Mouse (Mus musculus) adrenal gland, postnatal 4 days (tissue): ENCODE results near the gene Jak2. TPM values are rescaled to one million over a fixed set of nuclear protein-coding genes. Genes with fewer than 3 reads are reported as not detected.
A peak's percentile ranks its signal among the peaks of the same experiment; 100 is the strongest.

ENCODE experiments used
- DNase-seq, 2 experiments: peaks; one replicate each; pipeline ENCODE4 v3.0.0; 2021 to 2022; ENCODE audit warnings: low spot score in 2 of 2, mixed read lengths in 2 of 2
- total RNA-seq, 2 experiments: library from RNA; stranded (reverse); gene quantifications; 2 replicates each; pipeline ENCODE4 v1.2.3; 2021

Jak2 gene
- total RNA-seq, 2 experiments from 2014 or later, result 25.6 to 25.9 TPM

DNA sequence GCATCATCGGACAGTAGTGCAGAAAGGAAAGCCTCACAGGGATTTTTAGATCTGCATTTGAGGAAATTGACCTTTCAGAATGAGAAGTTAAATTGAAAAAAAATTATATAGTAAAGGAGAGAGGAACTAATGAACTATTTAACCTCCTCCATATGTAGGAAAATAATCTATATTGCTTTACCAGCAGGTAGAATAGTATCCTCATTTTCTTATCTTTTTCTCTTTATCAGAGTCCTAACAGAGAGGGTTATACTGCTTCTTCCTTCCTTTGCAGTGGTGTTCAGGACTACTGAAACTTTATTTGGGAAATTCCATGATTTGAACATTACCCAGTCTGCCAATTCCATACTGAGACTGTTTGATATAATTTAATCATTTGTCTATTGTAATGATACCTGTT lies 45.7 kb downstream of the Jak2 start:
- no peak for DNase-seq

DNA sequence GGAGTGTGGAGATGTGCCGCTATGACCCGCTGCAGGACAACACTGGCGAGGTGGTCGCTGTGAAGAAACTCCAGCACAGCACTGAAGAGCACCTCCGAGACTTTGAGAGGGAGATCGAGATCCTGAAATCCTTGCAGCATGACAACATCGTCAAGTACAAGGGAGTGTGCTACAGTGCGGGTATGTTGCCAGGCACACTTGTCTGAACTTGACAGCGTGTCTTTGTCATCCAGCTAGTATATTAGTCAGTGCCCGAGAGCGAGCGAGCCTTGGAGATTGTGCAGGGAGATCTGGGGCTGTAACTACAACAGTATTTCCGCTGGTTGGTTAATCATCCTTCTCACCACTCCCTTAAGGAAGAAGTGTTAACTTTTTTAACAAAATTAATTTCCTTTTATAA lies 49.3 kb downstream of the Jak2 start:
- no peak for DNase-seq

DNA sequence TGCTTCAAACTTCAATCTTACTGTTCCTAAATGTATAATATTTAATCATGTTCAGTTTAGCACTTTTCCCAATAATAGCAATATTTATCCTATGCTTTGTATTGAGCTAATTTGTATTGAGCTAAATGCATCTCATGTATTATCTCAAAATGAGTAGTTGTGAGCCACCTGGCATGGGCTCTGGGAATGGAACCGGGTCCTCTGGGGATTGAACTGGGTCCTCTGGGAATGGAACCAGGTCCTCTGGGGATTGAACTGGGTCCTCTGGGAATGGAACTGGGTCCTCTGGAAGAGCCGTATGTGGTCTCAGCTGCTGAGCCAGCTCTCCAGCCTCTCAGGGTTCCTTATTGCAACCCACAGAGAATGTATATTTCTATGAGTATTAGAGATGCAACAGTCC lies 50.5 kb downstream of the Jak2 start:
- no peak for DNase-seq

DNA sequence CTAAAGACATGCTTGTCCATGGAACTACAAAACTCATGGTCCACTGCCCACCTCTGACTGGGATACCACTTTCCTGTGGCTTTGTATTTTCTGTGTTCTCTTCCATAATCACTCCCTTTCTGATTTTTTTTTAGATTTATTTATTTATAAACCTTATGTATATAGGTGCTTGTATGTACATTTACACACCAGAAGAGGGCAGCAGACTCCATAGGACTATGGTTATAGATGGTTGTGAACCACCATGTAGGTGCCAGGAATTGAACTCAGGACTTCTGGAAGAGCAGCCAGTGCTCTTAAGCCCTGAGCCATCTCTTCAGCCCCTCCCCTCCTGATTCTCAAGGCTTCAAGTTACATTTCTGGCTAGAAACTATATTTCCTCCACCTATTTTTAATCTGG lies 57.2 kb downstream of the Jak2 start:
- no peak for DNase-seq

DNA sequence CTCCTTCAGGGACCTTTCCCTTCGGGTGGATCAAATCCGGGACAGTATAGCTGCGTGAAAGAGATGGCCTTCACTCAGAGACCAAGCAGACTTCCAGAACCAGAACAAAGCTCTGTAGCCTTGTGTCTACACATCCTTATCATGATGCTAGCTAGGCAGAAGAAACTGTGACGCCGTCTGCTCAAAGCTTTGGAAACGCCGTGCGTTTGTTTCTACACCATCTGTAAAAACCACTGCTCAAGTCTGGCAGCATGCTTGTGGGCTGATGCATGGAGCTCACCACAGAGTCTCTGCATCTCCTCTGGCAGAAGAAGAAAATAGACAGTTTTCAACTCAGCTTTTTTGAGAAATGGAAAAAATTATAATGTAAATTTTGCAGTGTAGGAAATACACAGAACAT lies 60.2 kb downstream of the Jak2 start:
- no peak for DNase-seq

DNA sequence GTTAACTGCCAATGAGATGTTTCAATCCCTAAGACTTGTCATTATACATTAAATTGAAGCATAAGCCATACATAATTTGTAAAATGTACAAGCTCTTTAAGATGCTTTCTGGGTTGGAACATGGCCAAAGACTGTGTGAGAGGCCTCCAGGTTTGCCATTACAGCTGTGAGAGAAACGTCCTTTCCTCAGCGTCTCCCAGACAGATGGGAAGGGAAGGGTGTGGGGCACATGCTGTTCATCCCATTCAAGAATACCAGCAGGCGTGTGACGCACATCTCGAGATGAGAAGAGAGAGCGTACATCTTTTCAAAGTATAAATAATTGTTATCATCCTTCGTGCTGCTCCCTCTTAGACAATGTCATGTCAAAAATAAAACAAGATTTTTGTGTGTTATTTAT lies 61.0 kb downstream of the Jak2 start:
- no peak for DNase-seq

DNA sequence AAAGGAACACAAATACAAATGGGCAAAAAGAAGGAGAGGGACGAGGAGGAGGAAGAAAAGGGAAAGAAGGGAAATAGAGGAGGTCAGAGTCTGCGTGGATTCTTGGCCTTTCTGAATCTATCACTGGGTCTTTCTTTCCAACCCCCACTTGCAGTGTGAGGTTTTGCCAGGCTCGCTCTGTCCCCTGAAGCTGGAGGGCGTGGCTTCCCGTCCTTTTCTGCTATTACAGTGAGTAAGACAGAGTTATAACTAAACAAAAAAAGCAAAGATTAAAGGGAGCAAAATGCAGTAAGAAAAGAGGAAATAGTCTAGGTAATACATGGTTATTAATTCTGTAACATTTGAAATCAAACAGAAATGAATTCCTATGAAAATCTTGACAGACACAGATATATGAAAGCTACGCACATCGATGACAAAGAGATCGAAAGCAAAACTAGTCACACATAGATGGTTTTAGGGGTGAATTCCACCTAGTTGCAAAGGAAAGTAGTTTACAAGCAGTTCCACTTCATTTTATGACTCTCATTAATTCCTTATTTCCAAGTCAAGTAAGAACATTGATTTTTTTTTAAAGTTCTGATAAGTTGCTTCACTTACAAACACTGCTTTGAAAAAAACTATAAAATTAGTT lies 71.9 kb downstream of the Jak2 start:
- DNase-seq, result no peak

DNA sequence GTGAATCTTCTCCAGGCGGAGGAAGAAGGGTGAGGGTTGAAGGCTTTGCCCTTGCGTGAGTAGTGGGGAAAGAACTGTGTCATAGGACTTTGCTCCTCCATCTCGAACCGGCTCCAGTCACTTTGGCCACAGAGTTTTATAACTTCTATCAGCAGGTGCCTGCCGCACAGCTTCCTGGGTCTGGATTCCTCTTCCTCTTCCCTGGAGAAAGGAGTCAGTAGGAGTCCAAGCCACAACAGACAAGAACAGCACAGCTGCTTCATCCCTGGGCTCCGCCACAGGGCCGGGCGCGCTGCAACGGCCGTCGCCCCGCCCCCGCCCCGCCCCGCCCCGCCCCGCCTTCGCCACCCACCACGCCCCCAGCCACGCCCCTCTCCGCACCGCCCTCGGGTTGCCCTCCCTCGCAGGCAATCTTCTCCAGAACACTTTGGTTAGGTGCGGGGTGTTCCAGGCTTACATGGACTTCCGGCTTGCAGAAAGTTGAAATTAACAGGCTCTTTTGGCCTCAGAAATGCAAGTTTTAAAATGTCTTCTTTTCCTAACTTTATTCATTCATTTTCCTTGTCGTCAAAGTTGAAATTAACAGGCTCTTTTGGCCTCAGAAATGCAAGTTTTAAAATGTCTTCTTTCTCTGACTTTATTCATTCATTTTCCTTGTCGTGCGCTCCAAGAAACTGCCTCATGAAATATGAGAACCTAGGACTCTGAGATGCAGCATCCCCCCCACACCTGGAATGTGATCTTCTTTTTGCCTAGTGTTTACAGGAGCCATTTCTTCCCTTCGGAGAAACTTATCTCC lies 73.6 kb downstream of the Jak2 start, which contains the start of gene Insl6:
Gene Insl6, minus strand, starts transcription at position 304 of the 799 bp plus-strand sequence.
- DNase-seq, result peak; percentile 34 to 46

DNA sequence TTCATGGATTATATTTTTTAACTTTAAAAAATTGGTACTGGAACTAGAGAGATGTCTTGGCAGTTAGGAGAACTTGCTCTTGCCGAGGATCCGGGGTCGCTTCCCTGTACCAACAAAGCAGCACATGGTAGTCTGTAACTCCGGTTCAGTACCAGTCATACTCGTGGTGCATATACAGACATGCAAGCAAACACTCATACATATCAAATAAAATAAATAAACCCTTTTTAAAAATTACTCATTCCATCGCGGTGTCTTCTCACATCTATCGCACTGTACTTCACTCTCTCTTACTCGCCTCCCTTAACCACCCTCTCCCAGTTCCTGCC lies 74.2 kb downstream of the Jak2 start:
- DNase-seq, result no peak

DNA sequence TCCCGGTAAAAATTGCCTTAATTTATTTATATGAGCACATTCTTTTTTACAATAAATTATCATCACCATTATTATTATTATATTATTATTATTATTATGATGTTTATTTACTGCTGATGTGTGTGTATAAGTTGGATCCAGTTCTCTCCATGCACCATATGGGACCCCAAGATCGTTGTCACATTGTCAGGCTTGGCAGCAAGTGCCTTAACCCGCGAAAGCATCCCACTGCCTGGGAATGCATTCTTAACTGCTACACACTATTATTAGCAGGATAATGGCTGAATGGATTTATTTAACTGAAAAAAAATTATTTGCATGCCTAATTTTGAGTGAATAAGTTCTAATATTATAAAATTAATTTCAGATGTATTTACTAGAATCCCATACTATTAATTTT lies 74.8 kb downstream of the Jak2 start:
- DNase-seq, result no peak

DNA sequence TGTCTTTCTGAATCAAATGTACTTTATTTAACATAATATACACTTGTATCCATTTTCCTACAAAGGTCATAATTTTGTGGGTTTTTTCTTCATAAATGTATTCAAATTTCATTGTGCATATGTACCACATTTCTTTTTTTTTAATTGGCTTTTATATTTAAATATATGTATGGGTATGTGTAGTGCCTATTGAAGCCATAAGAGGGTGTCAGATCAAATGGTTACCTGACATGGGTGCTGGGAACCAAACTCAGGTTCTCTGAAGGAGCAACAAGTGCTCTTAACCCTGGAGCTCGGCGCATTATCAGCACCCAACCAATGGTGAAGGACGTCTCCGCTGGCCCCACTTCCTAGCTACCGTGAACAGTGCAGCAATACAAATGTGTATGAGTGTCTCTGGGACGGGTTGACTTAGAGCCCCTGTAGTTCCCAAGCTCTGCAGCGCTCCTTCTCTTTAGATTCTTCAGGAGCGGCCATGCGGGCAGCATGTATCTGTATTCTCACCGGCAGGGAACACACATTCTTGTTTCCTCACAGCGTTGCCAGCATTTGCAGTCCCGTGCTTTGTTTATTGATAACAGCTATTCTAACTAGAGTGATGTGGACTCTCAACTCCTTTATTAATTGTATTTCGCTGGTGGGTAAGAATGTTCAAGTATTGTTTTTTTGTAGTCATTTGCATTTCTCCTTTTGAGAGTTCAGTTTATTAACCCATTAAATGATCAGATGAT lies 75.4 kb downstream of the Jak2 start:
- no peak for DNase-seq

DNA sequence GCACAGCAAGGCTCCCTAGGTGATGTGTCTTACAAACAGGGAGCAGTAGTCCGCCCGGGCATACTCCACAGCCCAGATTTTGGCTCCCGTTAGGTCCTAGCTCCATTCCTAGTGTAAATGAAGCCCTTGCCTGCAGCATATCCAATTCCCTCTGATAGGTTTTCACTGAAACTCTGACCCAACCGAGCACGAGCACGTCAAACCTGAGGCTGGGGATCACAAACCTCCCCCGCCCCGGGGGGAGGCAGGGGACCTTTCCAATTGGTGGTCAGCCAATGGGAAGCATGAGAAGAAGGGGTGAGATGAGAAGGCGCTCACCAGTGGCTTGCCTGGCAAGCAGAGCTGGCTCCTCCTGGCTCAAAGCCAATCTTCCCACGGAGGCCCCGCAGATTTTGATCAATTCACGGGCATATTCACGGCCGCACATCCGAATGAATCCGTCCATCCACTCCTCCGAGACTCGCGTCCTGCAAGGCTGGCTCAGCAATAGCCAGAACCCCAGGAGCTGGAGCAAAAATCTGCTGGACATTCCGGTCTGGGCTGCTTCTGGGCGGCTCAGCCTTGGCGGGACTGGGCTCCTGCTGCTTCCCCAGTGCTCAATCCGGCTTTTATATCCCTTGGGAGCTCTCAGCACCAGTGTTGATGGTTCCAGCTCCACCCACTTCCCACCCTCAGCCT lies 82.6 kb downstream of the Jak2 start, which contains the start of gene Rln1:
Gene Rln1, minus strand, starts transcription at position 603 of the 678 bp plus-strand sequence.
- no peak for DNase-seq

DNA sequence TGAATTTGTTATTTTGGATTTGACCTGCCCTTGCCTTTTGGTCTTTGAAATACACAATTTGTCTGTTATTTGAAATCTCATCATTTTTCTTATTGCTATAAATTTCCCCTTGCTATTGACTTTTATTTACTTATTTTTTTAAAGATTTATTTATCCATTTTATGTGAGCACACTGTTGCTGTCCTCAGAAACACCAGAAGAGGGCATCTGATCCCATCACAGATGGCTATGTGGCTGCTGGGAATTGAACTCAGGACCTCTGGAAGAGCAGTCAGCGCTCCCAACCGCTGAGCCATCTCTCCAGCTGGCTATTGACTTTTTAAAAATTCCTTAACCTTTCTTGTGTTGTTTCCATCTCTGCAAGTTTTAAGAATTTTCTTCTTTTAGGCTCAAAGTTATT lies 85.0 kb downstream of the Jak2 start:
- DNase-seq, result no peak

DNA sequence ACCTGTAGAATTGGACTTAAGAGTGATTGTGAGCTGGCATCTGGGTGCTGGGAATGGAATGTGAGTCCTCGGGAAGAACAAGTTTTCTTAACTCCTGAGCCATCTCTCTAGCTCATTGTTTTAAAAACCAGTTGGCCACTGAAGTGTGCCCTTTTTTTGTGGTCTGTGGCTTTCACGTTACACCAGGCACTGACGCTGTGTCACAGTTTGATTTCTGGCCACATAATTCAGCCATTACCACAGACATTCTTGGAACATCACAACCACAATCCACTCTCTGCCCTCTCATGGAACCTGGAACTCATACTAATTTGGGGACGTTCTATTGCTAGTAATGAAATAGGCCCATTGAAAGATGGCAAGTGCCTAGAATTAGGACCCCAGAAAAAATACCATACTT lies 89.4 kb downstream of the Jak2 start:
- no peak for DNase-seq

DNA sequence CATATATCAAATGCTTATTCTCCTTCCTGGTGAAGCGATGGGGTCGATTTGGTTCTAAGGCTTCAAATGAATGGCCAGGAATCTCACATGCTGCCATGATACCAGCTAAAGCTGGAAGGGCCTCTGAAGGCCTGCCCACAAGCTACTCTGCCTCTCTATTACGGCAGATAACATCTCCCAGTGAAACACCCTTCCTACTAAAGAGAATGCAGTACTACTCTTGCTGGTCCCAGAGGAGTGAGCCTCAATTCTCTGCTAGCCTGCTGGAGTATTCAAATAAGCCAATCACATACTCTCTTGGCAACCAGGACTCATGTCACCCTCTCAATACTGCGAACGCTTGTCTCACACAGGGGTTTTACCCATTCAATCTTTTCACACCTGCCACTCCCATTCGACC lies 90.7 kb downstream of the Jak2 start:
- no peak for DNase-seq

DNA sequence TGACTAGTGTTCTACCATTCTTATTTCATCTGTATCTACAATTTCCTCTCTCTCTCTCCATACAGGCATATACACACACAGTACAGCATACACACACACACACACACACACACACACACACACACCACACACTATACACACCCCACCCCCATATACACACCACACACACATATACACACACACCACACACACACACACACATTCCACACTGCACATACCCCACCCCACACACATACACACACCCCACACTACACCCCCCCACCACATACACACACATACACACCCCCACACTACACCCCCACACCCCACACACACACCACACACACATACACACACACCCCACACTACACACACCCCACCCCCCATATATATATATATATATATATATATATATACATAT lies 93.2 kb downstream of the Jak2 start:
- DNase-seq, result no peak

DNA sequence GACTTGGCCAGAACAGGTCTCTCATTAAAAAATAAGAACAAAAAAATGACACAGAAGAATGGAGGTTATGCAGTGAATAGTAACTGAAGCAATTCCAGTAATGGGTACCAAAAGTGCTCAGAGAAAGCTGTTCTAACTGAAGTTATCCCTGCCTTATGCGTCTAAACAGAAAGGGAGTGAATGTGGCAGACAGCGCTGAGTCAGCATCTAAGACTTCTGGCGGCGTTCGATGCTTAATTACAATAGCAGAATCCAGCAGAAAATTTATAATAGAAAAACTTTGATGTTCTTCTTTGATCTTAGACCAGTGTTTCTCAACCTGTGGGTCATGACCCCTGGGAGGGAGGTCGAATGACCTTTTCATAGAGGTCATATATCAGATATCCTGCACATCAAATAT lies 94.0 kb downstream of the Jak2 start:
- DNase-seq, result no peak

DNA sequence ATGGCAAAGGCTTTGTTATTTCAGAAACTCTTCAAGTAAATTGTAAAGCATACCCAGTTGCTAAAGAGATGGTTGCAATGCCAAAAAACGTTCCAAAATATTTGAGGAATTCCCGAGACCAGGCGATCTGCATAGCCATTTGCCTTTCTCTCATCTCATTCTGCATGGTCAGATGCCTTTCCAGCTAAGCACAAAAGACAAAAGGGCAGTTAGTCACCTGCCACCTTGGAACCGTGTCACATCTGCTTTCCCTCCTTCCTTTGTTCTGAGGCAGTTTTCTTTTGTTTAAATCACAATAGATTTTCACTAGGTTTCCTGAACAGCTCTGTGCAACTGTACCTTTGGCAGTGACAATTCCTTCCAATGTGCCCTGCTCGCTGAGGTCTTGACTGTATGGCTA lies 99.4 kb downstream of the Jak2 start:
- DNase-seq, result no peak

DNA sequence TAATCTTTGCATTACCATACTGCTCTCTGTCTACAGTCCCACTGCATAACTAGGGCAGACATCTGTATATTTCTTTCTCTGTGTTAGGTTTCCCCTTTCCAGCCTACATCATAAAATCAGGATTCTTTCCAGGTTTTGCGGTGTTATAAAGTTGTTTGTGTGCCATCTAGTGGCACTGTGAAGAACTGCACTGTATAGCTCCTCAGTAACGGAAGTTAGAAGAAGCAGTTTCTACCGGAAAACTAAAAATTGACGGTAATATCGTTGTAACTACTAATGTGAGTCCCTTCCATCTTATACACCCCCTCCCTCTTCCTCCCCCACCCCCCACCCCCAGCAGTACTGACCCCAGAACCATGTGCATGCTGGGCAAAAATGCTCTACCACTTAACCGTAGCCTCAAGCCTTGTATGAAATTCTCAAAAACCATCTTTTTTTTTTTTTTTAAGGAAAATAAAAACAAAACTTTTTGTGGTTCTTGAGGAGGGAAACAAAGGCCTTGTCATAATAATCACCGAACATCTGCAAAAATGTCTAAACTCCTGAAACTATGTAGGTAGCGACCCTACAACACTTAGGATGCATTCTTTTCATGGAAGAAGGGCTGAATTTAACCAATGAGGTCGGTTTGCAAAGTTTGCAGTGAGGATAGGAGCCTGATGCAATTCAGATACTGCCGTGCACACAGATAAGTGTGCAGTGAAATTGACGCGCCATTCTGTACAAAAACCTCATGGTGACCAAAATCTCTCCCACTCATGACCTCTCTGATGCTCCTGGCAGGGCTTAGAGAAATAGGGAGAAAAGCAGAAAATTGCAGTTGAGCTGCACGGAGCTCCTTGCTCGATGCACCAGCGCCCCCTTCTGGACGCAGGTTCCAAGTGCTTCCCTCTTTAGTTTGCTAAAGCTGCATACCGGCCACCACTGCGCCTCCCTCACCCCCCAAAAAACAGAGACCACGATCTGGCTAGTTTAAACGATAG lies 103.6 kb downstream of the Jak2 start:
- DNase-seq, result peak; percentile 70

DNA sequence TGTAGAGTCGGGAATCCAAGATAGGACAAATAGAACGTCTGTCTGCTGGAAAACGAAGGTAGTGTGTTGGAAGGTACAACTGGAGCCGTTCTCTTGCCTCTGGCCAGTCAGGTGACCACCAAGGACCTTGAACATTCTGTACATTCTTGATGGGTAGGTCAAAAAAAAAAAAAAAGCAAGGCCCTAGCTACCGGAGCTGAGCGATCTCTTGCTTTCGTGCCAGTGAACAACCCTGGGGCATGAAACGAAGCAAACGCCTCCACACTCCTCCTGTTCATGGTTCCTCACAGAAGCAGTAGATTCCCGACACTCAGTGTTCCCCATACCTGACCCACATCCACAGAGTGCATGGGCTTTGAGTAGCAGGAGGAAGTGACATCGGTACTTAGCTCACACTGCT lies 104.7 kb downstream of the Jak2 start:
- no peak for DNase-seq

DNA sequence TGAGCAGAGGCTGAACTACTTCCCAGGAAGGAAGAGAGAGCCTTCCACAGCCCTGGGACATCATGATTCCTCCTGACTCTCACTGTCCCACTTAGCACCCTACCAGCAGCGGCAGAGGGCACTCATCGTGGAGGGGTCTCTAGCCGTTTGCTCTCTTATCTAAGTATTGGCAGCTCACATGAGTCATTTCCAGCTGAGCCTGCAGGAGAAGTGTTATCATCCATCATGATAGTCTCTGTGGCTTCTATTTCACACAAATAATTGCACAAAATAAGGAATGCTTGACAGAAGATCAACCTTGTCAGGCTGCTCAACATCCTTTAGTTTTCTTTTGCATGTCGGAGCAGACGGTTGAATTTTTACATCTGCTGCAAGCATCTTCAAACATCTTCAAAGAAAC lies 108.6 kb downstream of the Jak2 start:
- DNase-seq, result no peak
